Mouse (Mus musculus): ENCODE measurements around the gene Tiam1.

DNA sequence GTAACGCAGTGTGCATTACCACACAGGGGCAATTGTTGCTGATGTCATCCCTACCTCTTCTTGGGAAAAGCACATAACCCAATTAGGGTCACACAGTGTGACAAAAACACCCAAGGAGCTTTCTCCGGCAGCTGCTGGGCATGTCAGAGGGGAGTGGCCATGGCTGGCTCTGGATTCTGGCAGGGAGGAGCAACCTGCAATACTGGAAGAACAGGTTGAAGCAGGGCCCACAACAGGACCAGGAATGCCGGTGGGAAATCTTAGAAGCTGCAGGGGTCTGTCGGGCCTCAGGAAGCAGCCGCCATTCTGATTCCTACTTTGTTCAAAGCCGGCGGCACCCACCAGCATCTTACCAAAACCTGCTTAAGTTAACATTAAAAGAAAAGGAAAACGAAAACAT lies 189.0 kb downstream of the Tiam1 start:
- TF ChIP-seq GATA1 (IDR thresholded peaks at IDR 0.05; ENCODE audit: borderline replicate concordance, low read length): no peak
- TF ChIP-seq FLI1 (IDR thresholded peaks at IDR 0.05; ENCODE audit: low read length): no peak

All from megakaryocyte, embryonic 14.5 days (primary cell).